Mouse (Mus musculus): ENCODE measurements around the gene Mok.

- TF ChIP-seq CTCF (conservative IDR thresholded peaks at IDR 0.05; ENCODE audit: low read length) (no peak), POU5F1 (IDR thresholded peaks at IDR 0.05; ENCODE audit: borderline replicate concordance, low read length) (no peak)
These were observed 20.5 kb upstream of the Mok start for GRCm38 (mm10) chr12:110861256-110861655.
